Mouse (Mus musculus): Measurements from ENCODE around the gene Aes.
A peak's percentile ranks its signal among the peaks of the same experiment; 100 is the strongest.

Gene Aes

GRCm38 (mm10) chr10:81569507-81570237 is 10.4 kb downstream of the Aes start:
- peak; percentile 27 to 31 for DNase-seq

GRCm38 (mm10) chr10:81570238-81570800 is 11.0 kb downstream of the Aes start:
- no peak for DNase-seq

- DNase-seq: peak; percentile 98
Measured at GRCm38 (mm10) chr10:81570831-81571500, 11.7 kb downstream of the Aes start.

- peak; percentile 99 for DNase-seq
Measured at GRCm38 (mm10) chr10:81571501-81571876, 12.2 kb downstream of the Aes start.

GRCm38 (mm10) chr10:81572133-81572671 is 12.9 kb downstream of the Aes start:
- peak in 1 of 2 experiments; percentile 53 for DNase-seq

GRCm38 (mm10) chr10:81572975-81573374 is 13.7 kb downstream of the Aes start:
- peak in 1 of 2 experiments; percentile 46 for DNase-seq

GRCm38 (mm10) chr10:81574081-81575056 is 15.1 kb downstream of the Aes start, which contains the start of gene Tle2:
Tle2 (plus strand) TSS chr10:81574561.
- DNase-seq: peak in 1 of 2 experiments; percentile 68

- DNase-seq: peak; percentile 76 to 82
Measured at GRCm38 (mm10) chr10:81575208-81575631, 15.9 kb downstream of the Aes start.

GRCm38 (mm10) chr10:81575695-81576094 is 16.4 kb downstream of the Aes start:
- peak; percentile 58 to 70 for DNase-seq

GRCm38 (mm10) chr10:81579967-81580366 is 20.7 kb downstream of the Aes start:
- DNase-seq: peak; percentile 63 to 65

GRCm38 (mm10) chr10:81580441-81581070 is 21.3 kb downstream of the Aes start:
- DNase-seq: peak in 1 of 2 experiments; percentile 33

GRCm38 (mm10) chr10:81583347-81583746 is 24.1 kb downstream of the Aes start:
- no peak for DNase-seq

GRCm38 (mm10) chr10:81588739-81589138 is 29.5 kb downstream of the Aes start:
- DNase-seq: no peak

GRCm38 (mm10) chr10:81591846-81592245 is 32.6 kb downstream of the Aes start:
- DNase-seq: peak; percentile 34 to 66

GRCm38 (mm10) chr10:81592631-81593030 is 33.3 kb downstream of the Aes start:
- peak in 1 of 2 experiments; percentile 23 for DNase-seq

GRCm38 (mm10) chr10:81593223-81593622 is 33.9 kb downstream of the Aes start:
- DNase-seq: peak in 1 of 2 experiments; percentile 23

GRCm38 (mm10) chr10:81593935-81594334 is 34.6 kb downstream of the Aes start:
- peak; percentile 74 to 75 for DNase-seq

GRCm38 (mm10) chr10:81595599-81595998 is 36.3 kb downstream of the Aes start:
- peak in 1 of 2 experiments; percentile 23 for DNase-seq

GRCm38 (mm10) chr10:81596611-81597010 is 37.3 kb downstream of the Aes start:
- DNase-seq: no peak

- DNase-seq: peak in 1 of 2 experiments; percentile 50
Measured at GRCm38 (mm10) chr10:81597137-81597950, 38.1 kb downstream of the Aes start.

- DNase-seq: no peak
Measured at GRCm38 (mm10) chr10:81598342-81598741, 39.1 kb downstream of the Aes start.

Measured in cerebellum, postnatal 25 days (tissue).